Mouse (Mus musculus) G1E (cell line): ENCODE results near the gene Srgap3.

Experiments used
- CTCF ChIP-seq: IDR thresholded peaks from 2 replicates; pipeline ENCODE4 v1.5.1; 2012; ENCODE audit warnings: low read depth, low read length, inconsistent platforms, mixed read lengths
- GATA1 ChIP-seq: IDR thresholded peaks from 2 replicates; pipeline ENCODE4 v1.6.1; 2012; ENCODE audit warnings: borderline replicate concordance, low read length, inconsistent platforms, mixed read lengths
- GATA2 ChIP-seq: IDR thresholded peaks from 2 replicates; pipeline ENCODE4 v1.6.1; 2012; ENCODE audit warnings: low read depth, low read length, inconsistent platforms, borderline replicate concordance

- TF ChIP-seq CTCF (no peak), GATA1 (no peak), GATA2 (no peak)
Measured at GRCm38 (mm10) chr6:112719983-112720382, 227.1 kb downstream of the Srgap3 start.
